Mouse (Mus musculus) embryonic facial prominence, embryonic 11.5 days (tissue): Measurements from ENCODE around the gene Olfr923. TPM values are rescaled to one million over a fixed set of nuclear protein-coding genes. Genes with fewer than 3 reads are reported as not detected.
"Not testable (repeated sequence)": the region's sequence is repeated elsewhere in the genome, so short reads cannot be mapped to it uniquely, and the experiment has no call there.

ENCODE experiments used
- ATAC-seq: fragments of 200-750 bp; cut with Nextera tagmentation; replicated peaks from 2 replicates; pipeline ENCODE4 v1.8.0; 2017; ENCODE audit warnings: low read depth; ENCODE audit not compliant: insufficient number of reproducible peaks, low FRiP score, low TSS enrichment
- DNase-seq: peaks from one replicate; pipeline ENCODE4 v3.0.0-alpha.2; 2015; ENCODE audit warnings: low spot score
- H3K27ac ChIP-seq: fragments of 300-500 bp; sonication (generic); replicated peaks from 2 replicates; pipeline ENCODE4 v1.5.1; 2014; ENCODE audit warnings: mild to moderate bottlenecking, low read depth, low read length, control low read depth
- H3K27me3 ChIP-seq: fragments of 300-500 bp; sonication (generic); 2 replicates; pipeline ENCODE4 v1.6.1; 2014; ENCODE audit warnings: mild to moderate bottlenecking, low read length, moderate library complexity, mixed read lengths; ENCODE audit not compliant: control insufficient read depth, insufficient read depth
- H3K36me3 ChIP-seq: fragments of 300-500 bp; sonication (generic); replicated peaks from 2 replicates; pipeline ENCODE4 v1.6.1; 2014; ENCODE audit warnings: low read depth, mild to moderate bottlenecking, low read length, moderate library complexity, mixed read lengths; ENCODE audit not compliant: control insufficient read depth, insufficient read depth
- H3K4me1 ChIP-seq: fragments of 300-500 bp; sonication (generic); 2 replicates; pipeline ENCODE4 v1.6.1; 2014; ENCODE audit warnings: low read length, mixed read lengths; ENCODE audit not compliant: control insufficient read depth, insufficient read depth
- H3K4me2 ChIP-seq: fragments of 300-500 bp; sonication (generic); 2 replicates; pipeline ENCODE4 v1.6.1; 2014; ENCODE audit warnings: low read depth, mild to moderate bottlenecking, control low read depth, low read length, moderate library complexity
- H3K4me3 ChIP-seq: fragments of 300-500 bp; sonication (generic); 2 replicates; pipeline ENCODE4 v1.5.1; 2014; ENCODE audit warnings: low read depth, low read length, control low read depth
- H3K9ac ChIP-seq: fragments of 300-500 bp; sonication (generic); replicated peaks from 2 replicates; pipeline ENCODE4 v1.6.1; 2014; ENCODE audit warnings: mild to moderate bottlenecking, control low read depth, low read length
- H3K9me3 ChIP-seq: fragments of 300-500 bp; sonication (generic); replicated peaks from 2 replicates; pipeline ENCODE4 v1.6.1; 2016; ENCODE audit warnings: mild to moderate bottlenecking, low read length, inconsistent platforms, mixed read lengths; ENCODE audit not compliant: control insufficient read depth
- WGBS: fragments of 180-500 bp; shearing (Covaris S2); extraction: QIAGEN DNeasy Blood & Tissue Kit; methylation state at CpG from one replicate; pipeline ENCODE4 v1.1.7; 2014; 5-methylcytosine and 5-hydroxymethylcytosine counted together
- polyA plus RNA-seq: library from polyadenylated mRNA; unstranded; fragments of >200 nt; fragmentation: Nextera tagmentation; extraction: Ambion mirVana; gene quantifications from 2 replicates; pipeline ENCODE4 v1.2.1, GENCODE M21; 2014

Gene Olfr923
- polyA plus RNA-seq, 1 experiment from 2014 or later, result not detected

- not testable (repeated sequence) for H3K27ac ChIP-seq, DNase-seq, H3K9me3 ChIP-seq, H3K27me3 ChIP-seq, H3K4me2 ChIP-seq, H3K9ac ChIP-seq, H3K4me1 ChIP-seq, ATAC-seq, H3K36me3 ChIP-seq, H3K4me3 ChIP-seq
- 68% methylated on average over 2 of the region's 2 CpGs for WGBS
Observed at GRCm38 (mm10) chr9:38874880-38875279, 48.5 kb downstream of the Olfr923 start.

GRCm38 (mm10) chr9:38876826-38877225 is 50.5 kb downstream of the Olfr923 start, which contains the start of gene Olfr926:
TSS of gene Olfr926 (plus strand) at chr9:38877126.
- Histone ChIP-seq H3K4me1 (no peaks in the 10 kb centered on the region), H3K4me2 (no peak within 1 kb of the TSS), H3K9me3 (no peaks in the 10 kb centered on the region), H3K4me3 (no peak within 1 kb of the TSS), H3K27ac (no peak within 1 kb of the TSS), H3K36me3 (no peaks in the 10 kb centered on the region), H3K27me3 (no peaks in the 10 kb centered on the region), H3K9ac (no peak within 1 kb of the TSS)
- 81% methylated on average over 2 of the region's 2 CpGs for WGBS
- DNase-seq, result no peak
- no peak for ATAC-seq

Other genes with a start within 250 kb of the Olfr923 start
- not detected in 2 replicates for gene Olfr912, start 246.4 kb upstream of the Olfr923 start, polyA plus RNA-seq
- gene Olfr913, start 233.8 kb upstream of the Olfr923 start, polyA plus RNA-seq, result not detected in 2 replicates
- not detected in 2 replicates for gene Olfr914, start 221.4 kb upstream of the Olfr923 start, polyA plus RNA-seq
- not detected in 2 replicates for gene Olfr916, start 166.7 kb upstream of the Olfr923 start, polyA plus RNA-seq
- gene Olfr917, start 160.7 kb upstream of the Olfr923 start, polyA plus RNA-seq, result not detected in 2 replicates
- not detected in 2 replicates for gene Olfr918, start 151.9 kb upstream of the Olfr923 start, polyA plus RNA-seq
- gene Olfr919, start 122.9 kb upstream of the Olfr923 start, polyA plus RNA-seq, result not detected in 2 replicates
- 11.5 and 13.6 TPM in 2 replicates for gene Vwa5a, start 108.3 kb upstream of the Olfr923 start, polyA plus RNA-seq
- not detected in 2 replicates for gene Olfr920, start 74.2 kb upstream of the Olfr923 start, polyA plus RNA-seq
- not detected in 2 replicates for gene Olfr921, start 53.5 kb upstream of the Olfr923 start, polyA plus RNA-seq
- not detected in 2 replicates for gene Olfr922, start 11.9 kb upstream of the Olfr923 start, polyA plus RNA-seq
- not detected in 2 replicates for gene Olfr924, start 17.9 kb downstream of the Olfr923 start, polyA plus RNA-seq
- gene Olfr26, start 28.5 kb downstream of the Olfr923 start, polyA plus RNA-seq, result not detected in 2 replicates
- not detected in 2 replicates for gene Olfr926, start 50.6 kb downstream of the Olfr923 start, polyA plus RNA-seq
- gene Olfr930, start 103.3 kb downstream of the Olfr923 start, polyA plus RNA-seq, result not detected in 2 replicates
- not detected in 2 replicates for gene Olfr933, start 145.8 kb downstream of the Olfr923 start, polyA plus RNA-seq
- not detected in 2 replicates for gene Olfr934, start 161.8 kb downstream of the Olfr923 start, polyA plus RNA-seq
- gene Olfr935, start 173.1 kb downstream of the Olfr923 start, polyA plus RNA-seq, result not detected in 2 replicates
- not detected in 2 replicates for gene Olfr146, start 196.8 kb downstream of the Olfr923 start, polyA plus RNA-seq
- gene Olfr937, start 238.4 kb downstream of the Olfr923 start, polyA plus RNA-seq, result not detected in 2 replicates